Mouse (Mus musculus) hindbrain, embryonic 14.5 days (tissue): Measurements from ENCODE around the gene Adat3. TPM values are rescaled to one million over a fixed set of nuclear protein-coding genes. Genes with fewer than 3 reads are reported as not detected.
A peak's percentile ranks its signal among the peaks of the same experiment; 100 is the strongest.

Source experiments
- ATAC-seq: fragments of 200-750 bp; cut with Nextera tagmentation; 2 replicates; pipeline ENCODE4 v1.8.0; 2017; ENCODE audit warnings: moderate number of reproducible peaks, mild to moderate bottlenecking, moderate TSS enrichment, moderate library complexity; ENCODE audit not compliant: low FRiP score
- DNase-seq: peaks from one replicate; pipeline ENCODE4 v3.0.0-alpha.2; 2015; ENCODE audit warnings: low spot score
- H3K27ac ChIP-seq: fragments of 300-500 bp; sonication (generic); 2 replicates; pipeline ENCODE4 v1.5.1; 2014; ENCODE audit warnings: mild to moderate bottlenecking, moderate library complexity
- H3K27me3 ChIP-seq: fragments of 300-500 bp; sonication (generic); 2 replicates; pipeline ENCODE4 v1.6.1; 2014; ENCODE audit warnings: mild to moderate bottlenecking, low read length, mixed read lengths; ENCODE audit not compliant: control insufficient read depth, insufficient read depth
- H3K36me3 ChIP-seq: fragments of 300-500 bp; sonication (generic); replicated peaks from 2 replicates; pipeline ENCODE4 v1.6.1; 2014; ENCODE audit not compliant: control insufficient read depth, insufficient read depth
- H3K4me1 ChIP-seq: fragments of 300-500 bp; sonication (generic); replicated peaks from 2 replicates; pipeline ENCODE4 v1.6.1; 2014; ENCODE audit warnings: antibody characterized with exemption, low read length, mixed read lengths; ENCODE audit not compliant: control insufficient read depth, insufficient read depth
- H3K4me2 ChIP-seq: fragments of 300-500 bp; sonication (generic); replicated peaks from 2 replicates; pipeline ENCODE4 v1.6.1; 2014; ENCODE audit warnings: mild to moderate bottlenecking, moderate library complexity
- H3K4me3 ChIP-seq: fragments of 300-500 bp; sonication (generic); replicated peaks from 2 replicates; pipeline ENCODE4 v1.5.1; 2014; ENCODE audit warnings: mild to moderate bottlenecking, low read length
- H3K9ac ChIP-seq: fragments of 300-500 bp; sonication (generic); 2 replicates; pipeline ENCODE4 v1.6.1; 2014
- H3K9me3 ChIP-seq: fragments of 300-500 bp; sonication (generic); 2 replicates; pipeline ENCODE4 v1.6.1; 2016; ENCODE audit warnings: low read length; ENCODE audit not compliant: control insufficient read depth
- whole genome bisulfite sequencing: fragments of 180-500 bp; shearing (Covaris S2); extraction: QIAGEN DNeasy Blood & Tissue Kit; methylation state at CpG from one replicate; pipeline ENCODE4 v1.1.7; 2014; 5-methylcytosine and 5-hydroxymethylcytosine counted together
- microRNA-seq: library from miRNA; unstranded; fragments of <30 nt; microRNA quantifications from one replicate; pipeline ENCODE4, GENCODE M21; 2016
- polyA plus RNA-seq: library from polyadenylated mRNA; unstranded; fragments of >200 nt; fragmentation: Nextera tagmentation; extraction: Ambion mirVana; gene quantifications from 2 replicates; pipeline ENCODE4 v1.2.1, GENCODE M21; 2014

Adat3 gene
- polyA plus RNA-seq, 1 experiment from 2014 or later = 5.6 TPM

- Histone ChIP-seq H3K4me2 (peak overlapping the region; percentile 72), H3K27me3 (no peaks in the 10 kb centered on the region), H3K27ac (no peak overlapping the region), H3K9ac (peak overlapping the region; percentile 94; the same call in 1 of the 2 replicates), H3K4me1 (peaks cover 25% of the 10 kb centered on the region), H3K36me3 (no peaks in the 10 kb centered on the region; the same call in 1 of the 2 replicates), H3K9me3 (no peaks in the 10 kb centered on the region), H3K4me3 (peak overlapping the region; percentile 83)
- WGBS = 82% methylated on average over 6 of the region's 6 CpGs
- ATAC-seq (no peak), DNase-seq (no peak)
Measured at GRCm38 (mm10) chr10:80654866-80655265, 52.2 kb downstream of the Adat3 start.

GRCm38 (mm10) chr10:80655406-80656129 lies 52.9 kb downstream of the Adat3 start:
- Histone ChIP-seq H3K4me2 (peak overlapping the region; percentile 72), H3K27me3 (no peaks in the 10 kb centered on the region), H3K36me3 (no peaks in the 10 kb centered on the region; the same call in 1 of the 2 replicates), H3K4me1 (peaks cover 25% of the 10 kb centered on the region), H3K9me3 (no peaks in the 10 kb centered on the region), H3K9ac (peak overlapping the region; percentile 94), H3K27ac (peak overlapping the region; percentile 88), H3K4me3 (peak overlapping the region; percentile 83)
- ATAC-seq = peak; percentile 49; the same call in 1 of the 2 replicates
- WGBS = 4% methylated on average over 12 of the region's 12 CpGs
- no peak for DNase-seq

GRCm38 (mm10) chr10:80656130-80656862 lies 53.6 kb downstream of the Adat3 start:
- WGBS = 1% methylated on average over 67 of the region's 72 CpGs
- peak; percentile 98 for DNase-seq
- H3K9me3 ChIP-seq = no peaks in the 10 kb centered on the region
- H3K9ac ChIP-seq = peak overlapping the region; percentile 94
- H3K4me2 ChIP-seq = peak overlapping the region; percentile 72
- H3K27me3 ChIP-seq = no peaks in the 10 kb centered on the region
- ATAC-seq = peak; percentile 90
- H3K4me3 ChIP-seq = peak overlapping the region; percentile 83
- peaks cover 25% of the 10 kb centered on the region for H3K4me1 ChIP-seq
- peak overlapping the region; percentile 94 for H3K27ac ChIP-seq
- no peaks in the 10 kb centered on the region; the same call in 1 of the 2 replicates for H3K36me3 ChIP-seq

GRCm38 (mm10) chr10:80656863-80657623 lies 54.4 kb downstream of the Adat3 start, which contains the start of gene Btbd2:
Btbd2 (minus strand) TSS chr10:80657071.
- DNase-seq (no peak), ATAC-seq (peak; percentile 44)
- Histone ChIP-seq H3K4me1 (peaks cover 25% of the 10 kb centered on the region), H3K27ac (peak within 1 kb of the TSS; percentile 94), H3K36me3 (no peaks in the 10 kb centered on the region; the same call in 1 of the 2 replicates), H3K4me3 (peak within 1 kb of the TSS; percentile 83), H3K27me3 (no peaks in the 10 kb centered on the region), H3K4me2 (peak within 1 kb of the TSS; percentile 72), H3K9me3 (no peaks in the 10 kb centered on the region), H3K9ac (peak within 1 kb of the TSS; percentile 94)
- 18% methylated on average over 15 of the region's 15 CpGs for WGBS

Small RNA genes lying within 50 kb of the gene (microRNA-seq; reads per million reads assigned to microRNA genes)
- 0.48 reads per million for gene Mir6912

Other genes with a start within 250 kb of the Adat3 start
- 3.6 and 4.1 TPM in 2 replicates for gene Plk5, start 246.4 kb upstream of the Adat3 start, polyA plus RNA-seq
- 12.3 and 13.3 TPM in 2 replicates for gene Mex3d, start 215.2 kb upstream of the Adat3 start, polyA plus RNA-seq
- gene Mbd3, start 203.3 kb upstream of the Adat3 start, polyA plus RNA-seq = 152 and 161 TPM in 2 replicates
- gene Uqcr11, start 196.1 kb upstream of the Adat3 start, polyA plus RNA-seq = 675 and 804 TPM in 2 replicates
- 41.3 and 46.5 TPM in 2 replicates for gene Tcf3, start 169.2 kb upstream of the Adat3 start, polyA plus RNA-seq
- 1.5 and 2.3 TPM in 2 replicates for gene Onecut3, start 108.0 kb upstream of the Adat3 start, polyA plus RNA-seq
- 0.87 and 1.1 TPM in 2 replicates for gene Atp8b3, start 63.8 kb upstream of the Adat3 start, polyA plus RNA-seq
- gene Rexo1, start 41.3 kb upstream of the Adat3 start, polyA plus RNA-seq = 29.0 and 30.8 TPM in 2 replicates
- 5.1 and 5.3 TPM in 2 replicates for gene Klf16, start 25.6 kb upstream of the Adat3 start, polyA plus RNA-seq
- gene Abhd17a, start 12.5 kb upstream of the Adat3 start, polyA plus RNA-seq = 157 and 174 TPM in 2 replicates
- gene Scamp4, start within 50 bp of the Adat3 start, polyA plus RNA-seq = 63.1 and 64.5 TPM in 2 replicates
- gene Gm49322, start 3.1 kb downstream of the Adat3 start, polyA plus RNA-seq = 1.7 and 1.9 TPM in 2 replicates
- 65.4 and 76.4 TPM in 2 replicates for gene Csnk1g2, start 20.0 kb downstream of the Adat3 start, polyA plus RNA-seq
- 83.2 and 83.7 TPM in 2 replicates for gene Btbd2, start 54.2 kb downstream of the Adat3 start, polyA plus RNA-seq
- gene Mknk2, start 75.2 kb downstream of the Adat3 start, polyA plus RNA-seq = 53.8 and 60.2 TPM in 2 replicates
- gene Mob3a, start 99.1 kb downstream of the Adat3 start, polyA plus RNA-seq = 45.3 and 47.1 TPM in 2 replicates
- gene Izumo4, start 99.3 kb downstream of the Adat3 start, polyA plus RNA-seq = 20.0 and 20.4 TPM in 2 replicates
- 112 and 114 TPM in 2 replicates for gene Ap3d1, start 139.4 kb downstream of the Adat3 start, polyA plus RNA-seq
- gene Dot1l, start 152.3 kb downstream of the Adat3 start, polyA plus RNA-seq = 22.4 and 23.8 TPM in 2 replicates
- gene Sf3a2, start 195.3 kb downstream of the Adat3 start, polyA plus RNA-seq = 55.6 and 62.9 TPM in 2 replicates
- 117 and 123 TPM in 2 replicates for gene Plekhj1, start 195.7 kb downstream of the Adat3 start, polyA plus RNA-seq
- gene Amh, start 202.4 kb downstream of the Adat3 start, polyA plus RNA-seq = 0.16 TPM in 1 of 2 replicates, not detected in the other
- gene Jsrp1, start 210.6 kb downstream of the Adat3 start, polyA plus RNA-seq = 0.37 and 0.96 TPM in 2 replicates
- 1,195 and 1,204 TPM in 2 replicates for gene Oaz1, start 223.8 kb downstream of the Adat3 start, polyA plus RNA-seq
- 9.9 and 14.3 TPM in 2 replicates for gene Lingo3, start 241.2 kb downstream of the Adat3 start, polyA plus RNA-seq